Mouse (Mus musculus): Measurements from ENCODE around the gene Jph2.

Jph2 gene

GRCm38 (mm10) chr2:163309376-163309775, 88.4 kb downstream of the Jph2 start:
- DNase-seq (ENCODE audit: low spot score in 2 of 2), result no peak

- no peak for DNase-seq (ENCODE audit: low spot score in 2 of 2)
These were observed 94.8 kb downstream of the Jph2 start for GRCm38 (mm10) chr2:163303037-163303436.

- DNase-seq (ENCODE audit: low spot score in 2 of 2), result no peak
These were observed 96.2 kb downstream of the Jph2 start for GRCm38 (mm10) chr2:163301641-163302040.

- DNase-seq (ENCODE audit: low spot score in 2 of 2), result no peak
These were observed 97.4 kb downstream of the Jph2 start for GRCm38 (mm10) chr2:163300069-163301060.

- DNase-seq (ENCODE audit: low spot score in 2 of 2), result no peak
These were observed 100.7 kb downstream of the Jph2 start for GRCm38 (mm10) chr2:163296999-163297630.

- DNase-seq (ENCODE audit: low spot score in 2 of 2), result no peak
These were observed 108.9 kb downstream of the Jph2 start for GRCm38 (mm10) chr2:163288881-163289379.

Measured in spleen, postnatal 36 days (tissue).